Mouse (Mus musculus) liver, adult 2 months (tissue): ENCODE measurements at regions not wholly inside any gene's neighbourhood (a gene's known extent, or its start where the extent isn't known, plus 50 kb on each side); places are given as distances from the start of the nearest gene placed in this dataset.

Source experiments
- CTCF ChIP-seq: fragments of 200-500 bp; IDR thresholded peaks from 2 replicates; pipeline ENCODE4 v1.5.1; 2011; ENCODE audit warnings: low read depth, low read length, control low read depth
- POLR2A ChIP-seq: fragments of 200-500 bp; IDR thresholded peaks from 2 replicates; pipeline ENCODE4 v1.6.1; 2011; ENCODE audit warnings: low read length, control low read depth; ENCODE audit not compliant: insufficient read depth; ENCODE audit errors: extremely low read depth

DNA sequence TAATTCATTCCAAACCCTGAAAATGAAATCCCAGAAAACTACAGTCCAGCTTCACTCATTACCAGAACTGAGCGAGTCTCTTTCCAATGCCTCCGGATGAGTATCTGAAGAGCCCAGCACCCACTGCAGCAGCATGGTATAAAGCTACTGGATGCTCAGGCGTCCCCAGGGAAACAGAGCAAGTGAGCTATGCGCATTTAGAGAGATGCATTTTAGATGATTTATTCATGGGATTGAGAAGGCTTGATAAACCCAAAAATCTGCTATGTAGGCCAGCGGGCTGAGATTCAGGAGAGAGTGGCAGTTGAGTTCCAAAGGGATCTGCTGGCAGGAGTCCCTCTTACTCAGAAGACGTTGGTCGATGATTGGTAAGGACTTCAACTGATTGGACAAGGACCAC is 93.4 kb upstream of the Shb start:
- TF ChIP-seq CTCF (no peak), POLR2A (no peak)
